Mouse (Mus musculus): Measurements from ENCODE around the gene Nagk.
A peak's percentile ranks its signal among the peaks of the same experiment; 100 is the strongest.
"Not testable (repeated sequence)": the region's sequence is repeated elsewhere in the genome, so short reads cannot be mapped to it uniquely, and the experiment has no call there.

Nagk gene

GRCm38 (mm10) chr6:83794760-83795296, at the start of gene Nagk:
Gene Nagk, plus strand, starts transcription at chr6:83794982.
- peak; percentile 100 for DNase-seq

DNA sequence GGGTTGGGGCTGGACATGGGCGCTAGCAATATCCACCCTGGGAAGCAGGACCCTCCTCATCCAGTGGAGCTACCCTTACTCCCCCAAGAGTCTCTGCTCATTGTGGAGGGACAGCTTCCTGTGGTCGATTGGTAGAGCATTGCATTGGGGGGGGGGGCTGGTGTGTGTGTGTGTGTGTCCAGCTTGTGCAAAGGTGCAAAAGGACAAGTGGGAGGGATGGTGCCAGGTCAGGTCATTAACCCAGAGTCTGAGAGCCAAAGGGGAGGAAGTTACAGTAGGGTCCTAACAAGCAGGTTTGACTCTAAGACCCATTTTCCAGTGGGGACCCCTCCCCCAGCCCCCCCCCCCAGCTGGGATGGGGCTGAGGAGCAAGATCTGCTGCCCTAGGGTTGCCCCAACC, 49.3 kb upstream of the Nagk start:
- no peak for DNase-seq

DNA sequence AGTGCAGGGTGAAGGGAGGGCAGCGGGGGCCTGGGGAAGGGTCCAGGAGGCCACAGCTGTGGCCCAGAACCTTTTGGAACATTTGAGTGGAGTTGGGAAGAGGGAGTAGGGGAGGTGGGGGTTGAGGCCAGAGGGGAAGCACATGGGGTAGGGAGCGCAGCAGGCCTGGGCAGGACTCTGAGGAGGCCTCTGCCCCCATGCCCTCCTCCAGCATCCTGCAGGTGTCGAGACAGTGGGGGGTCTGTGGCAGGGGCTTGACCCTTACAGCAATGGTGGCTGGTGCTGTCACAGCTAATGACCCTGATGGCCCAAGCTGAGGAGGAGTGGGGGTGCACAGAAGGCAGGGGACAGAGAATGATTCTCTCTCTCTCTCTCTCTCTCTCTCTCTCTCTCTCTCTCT, 45.5 kb upstream of the Nagk start:
- no peak for DNase-seq

- peak; percentile 90 for DNase-seq
These were observed 44.6 kb upstream of the Nagk start for GRCm38 (mm10) chr6:83750171-83750684.

GRCm38 (mm10) chr6:83756051-83756450, 38.7 kb upstream of the Nagk start:
- DNase-seq = peak; percentile 92

GRCm38 (mm10) chr6:83762344-83762743, 32.4 kb upstream of the Nagk start, which contains the start of gene Ankrd53:
Gene Ankrd53, plus strand, starts transcription at chr6:83762644.
- no peak for DNase-seq

DNA sequence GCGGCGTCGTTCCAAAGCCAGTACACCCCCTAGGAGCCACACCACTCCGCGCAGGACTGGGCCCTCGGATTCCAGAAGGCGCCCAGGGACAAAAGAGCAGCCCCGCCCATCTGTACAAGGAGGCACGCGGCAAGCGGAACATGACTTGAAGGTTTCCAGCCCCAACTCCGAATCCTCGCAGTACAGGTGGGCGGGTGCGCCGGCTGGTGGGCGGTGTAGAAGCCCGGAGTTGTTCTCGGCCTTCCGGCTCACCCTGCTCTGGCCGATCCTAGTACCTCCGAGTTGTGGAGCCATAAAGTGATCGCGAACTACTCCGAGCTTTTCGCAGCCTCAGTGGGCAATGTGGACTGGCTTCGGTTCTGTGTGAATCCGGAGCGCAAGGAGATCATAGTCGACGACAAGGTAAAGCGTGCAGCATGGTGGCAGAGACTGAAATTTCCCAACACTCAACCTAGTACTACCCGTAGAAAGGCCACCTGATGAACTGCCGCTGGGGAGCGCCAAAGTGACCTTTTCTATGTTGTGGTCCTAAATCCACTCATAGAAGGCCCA, 31.8 kb upstream of the Nagk start:
- DNase-seq = peak; percentile 95

DNA sequence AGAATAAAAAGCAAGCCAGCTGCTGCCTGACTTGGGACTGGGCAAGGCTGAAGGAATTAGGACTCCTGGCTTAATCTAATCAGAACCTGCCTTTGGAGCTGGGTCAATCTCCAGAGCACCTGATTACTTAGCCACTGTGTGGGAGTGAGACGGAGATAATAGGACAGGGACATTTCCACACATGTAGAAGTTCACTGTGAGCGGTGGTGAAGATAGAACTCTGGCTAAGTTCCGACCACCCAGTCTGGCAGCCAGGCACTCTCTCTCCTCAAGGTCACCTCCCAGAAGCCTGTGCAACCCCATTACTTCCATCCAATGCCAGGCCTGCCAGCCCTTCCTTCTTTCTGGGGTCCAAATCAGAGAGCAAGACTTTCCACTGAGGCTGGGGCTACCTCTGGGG, 27.8 kb upstream of the Nagk start:
- DNase-seq = no peak

DNA sequence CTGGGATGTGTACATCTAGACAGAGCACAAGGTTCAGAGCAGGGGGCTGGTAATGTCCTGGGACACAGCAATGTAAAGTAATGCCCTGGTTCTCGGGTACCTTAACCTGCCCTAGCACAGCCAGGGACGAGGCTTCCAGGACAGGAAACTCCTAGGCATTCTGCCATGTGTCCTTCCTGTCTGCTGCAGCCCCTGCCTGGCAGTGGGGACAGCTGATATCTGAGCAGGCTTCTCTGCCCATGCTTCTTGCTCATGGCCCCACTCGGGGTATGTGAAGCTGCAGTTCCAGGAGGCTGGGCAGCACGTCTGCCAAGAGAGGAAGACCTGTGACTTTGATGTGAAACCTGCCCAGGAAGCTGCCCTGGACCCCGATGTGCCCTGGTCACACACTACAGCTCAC, 26.3 kb upstream of the Nagk start:
- peak; percentile 95 for DNase-seq

DNA sequence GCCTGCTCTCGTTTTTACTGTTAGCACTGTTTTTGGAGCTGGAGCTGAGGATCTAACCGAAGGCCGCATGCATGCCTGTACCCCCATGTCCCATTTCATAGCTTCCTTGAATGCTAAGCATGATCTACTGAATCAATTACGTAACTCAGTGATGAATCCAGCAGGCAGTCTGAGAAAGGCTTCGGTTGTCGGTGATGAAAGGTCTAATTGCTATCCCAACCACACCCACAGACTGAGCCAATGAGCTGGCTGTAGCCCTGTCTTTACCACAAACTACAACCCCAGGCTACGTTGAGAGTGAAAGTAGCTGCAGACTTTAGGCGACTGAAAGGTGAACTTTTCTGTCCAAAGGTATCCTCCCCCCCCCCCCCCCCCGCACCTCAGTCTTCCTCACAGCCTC, 20.7 kb upstream of the Nagk start:
- DNase-seq = peak; percentile 86

- peak; percentile 94 for DNase-seq
These were observed 19.8 kb upstream of the Nagk start for GRCm38 (mm10) chr6:83774781-83775563.

GRCm38 (mm10) chr6:83775638-83776293, 19.0 kb upstream of the Nagk start, which contains the start of gene Tex261:
Gene Tex261, minus strand, starts transcription at chr6:83775813.
- DNase-seq = peak; percentile 99

DNA sequence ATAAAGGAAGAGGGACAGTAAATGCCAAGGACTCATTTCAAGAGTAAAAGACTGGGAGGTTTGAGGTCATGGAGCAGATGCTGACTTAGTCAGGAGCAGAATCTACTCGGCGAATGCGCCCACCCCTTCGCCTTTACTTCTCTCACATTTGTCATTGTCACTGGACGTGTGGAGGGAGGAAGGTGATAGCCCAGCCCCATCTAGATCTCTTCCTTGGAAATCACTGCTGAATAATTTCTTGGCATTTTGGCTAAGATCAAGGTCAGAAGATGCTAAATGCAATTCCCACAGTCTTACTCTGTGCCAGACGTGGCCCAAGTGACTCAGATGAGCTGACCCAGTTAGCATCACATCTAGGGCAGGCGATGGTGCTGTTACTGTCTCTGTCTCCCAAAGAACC, 16.5 kb upstream of the Nagk start:
- no peak for DNase-seq

- DNase-seq = peak; percentile 93
These were observed 15.8 kb upstream of the Nagk start for GRCm38 (mm10) chr6:83779026-83779425.

DNA sequence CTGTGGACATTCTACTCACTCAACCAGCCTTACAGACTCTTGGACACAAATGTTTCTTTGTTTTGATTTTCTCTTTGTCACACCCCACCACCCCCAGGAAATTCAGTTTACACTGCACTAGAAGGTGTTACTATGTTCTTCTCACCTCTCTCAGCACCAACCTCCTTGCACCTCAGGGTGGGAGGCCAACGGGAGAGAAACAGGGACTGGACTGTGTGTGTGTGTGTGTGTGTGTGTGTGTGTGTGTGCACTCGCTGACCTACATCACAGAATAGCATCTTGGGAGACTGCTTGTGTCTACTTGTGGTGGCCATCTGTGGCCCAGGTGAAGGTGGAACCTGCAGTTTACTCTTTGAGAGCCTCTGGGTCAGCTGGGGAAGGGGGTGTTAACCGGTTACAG, 8.4 kb upstream of the Nagk start:
- no peak for DNase-seq

DNA sequence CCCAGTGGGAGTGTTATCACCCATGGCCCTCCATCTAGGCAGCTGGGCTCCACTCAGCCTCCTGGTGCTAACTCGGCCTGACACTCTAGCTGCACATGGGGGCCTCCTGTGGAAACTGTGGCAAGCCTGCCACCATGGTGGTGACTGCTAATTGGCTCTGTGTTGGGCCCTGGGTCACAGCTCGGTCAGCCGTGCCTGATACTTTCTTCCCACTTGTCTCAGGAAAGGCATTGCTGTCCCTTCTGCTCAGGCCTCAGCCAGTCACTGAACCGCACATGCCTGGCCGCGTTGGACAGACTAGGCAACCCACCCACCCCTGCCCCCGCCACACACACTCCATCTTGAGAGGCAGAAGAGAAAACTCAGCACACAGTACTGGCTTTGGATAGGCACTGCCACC, 6.2 kb upstream of the Nagk start:
- no peak for DNase-seq

GRCm38 (mm10) chr6:83790533-83790932, 4.2 kb upstream of the Nagk start:
- not testable (repeated sequence) for DNase-seq

- DNase-seq = peak; percentile 88
These were observed 3.4 kb upstream of the Nagk start for GRCm38 (mm10) chr6:83791251-83791890.

GRCm38 (mm10) chr6:83795492-83795900, 714 bp downstream of the Nagk start:
- peak; percentile 95 for DNase-seq

DNA sequence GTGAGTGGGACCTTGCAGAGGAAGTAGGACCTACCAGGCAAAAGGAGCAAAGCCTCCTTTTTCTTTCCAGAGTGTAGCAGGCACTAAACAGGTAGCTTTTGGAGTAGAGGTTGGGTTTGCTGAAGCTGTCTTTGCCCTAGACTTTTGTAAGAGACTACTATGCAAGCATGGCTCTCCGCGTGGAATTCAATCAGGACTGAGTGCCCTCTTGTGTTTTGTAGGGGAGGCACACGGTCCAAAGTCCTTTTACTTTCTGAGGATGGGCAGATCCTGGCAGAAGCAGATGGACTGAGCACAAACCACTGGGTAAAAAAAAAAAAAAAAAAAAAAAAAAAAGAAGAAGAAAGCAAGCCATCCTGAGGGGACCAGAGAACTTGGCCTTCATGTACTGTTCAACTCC, 1.9 kb downstream of the Nagk start:
- no peak for DNase-seq

- no peak for DNase-seq
These were observed 7.3 kb downstream of the Nagk start for GRCm38 (mm10) chr6:83802033-83802432.

- DNase-seq = no peak
These were observed 8.1 kb downstream of the Nagk start for GRCm38 (mm10) chr6:83802846-83803245.

DNA sequence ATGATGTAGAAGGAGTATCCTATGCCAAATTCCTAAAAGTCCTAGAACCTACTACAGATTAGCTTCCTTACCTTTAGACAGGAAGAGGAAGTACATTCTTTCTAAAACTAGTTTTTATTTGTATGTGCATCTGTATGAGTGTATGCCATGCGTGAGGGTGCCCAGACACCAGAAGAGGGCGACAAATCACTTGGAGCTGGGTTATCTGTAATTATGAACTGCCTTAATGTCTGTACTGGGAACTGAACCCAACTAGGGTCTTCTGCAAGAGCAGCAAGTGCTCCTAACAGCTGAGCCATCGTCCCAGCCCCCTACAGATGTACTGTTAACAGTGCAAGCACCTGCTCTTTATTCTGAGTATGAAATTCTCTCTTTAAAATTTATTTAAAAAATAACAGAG, 21.0 kb downstream of the Nagk start:
- peak; percentile 54 for DNase-seq
